13 mouse cellular contexts compared by ENCODE assay signal in the genomic region with DNA sequence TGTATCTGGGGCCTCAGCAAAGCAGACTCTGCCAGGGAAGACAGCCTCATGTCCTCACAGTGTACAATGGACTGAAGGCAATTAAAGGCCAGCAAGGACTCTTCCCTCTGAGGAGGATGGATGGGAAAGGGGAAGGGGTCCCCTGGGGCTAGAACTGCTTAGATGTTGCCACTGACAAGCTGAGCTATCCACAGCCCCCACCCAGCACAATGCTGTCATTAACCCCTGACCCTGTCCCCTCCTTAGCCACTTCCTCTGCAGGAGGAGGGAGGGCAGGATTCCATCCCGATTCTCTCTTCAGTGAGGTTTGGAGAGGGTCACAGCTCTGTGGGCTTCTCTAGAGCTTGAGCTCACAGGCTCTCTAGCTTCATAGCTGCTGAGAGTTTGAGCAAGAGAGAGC. TPM values are rescaled to one million over a fixed set of nuclear protein-coding genes. Genes with fewer than 3 reads are reported as not detected.
DNase-seq lines count a peak whose midpoint lies in the region; ATAC-seq and TF ChIP-seq lines count a peak whose summit lies in the region.
"Had no signal": no experiment of that assay in that cellular context is flagged by ENCODE, and none has a peak within 500 bp of the region (broad histone marks: within the 10 kb centered on the region; RNA-seq: fewer than 3 reads in every experiment).

No protein-coding gene starts in this region.

- 5% methylated on average over 1 of the region's 1 CpGs for WGBS in hindbrain, embryonic 12.5 days
- WGBS in hindbrain, postnatal 0 days = 8% methylated on average over 1 of the region's 1 CpGs
- 0% methylated on average over 1 of the region's 1 CpGs for WGBS in neural tube, embryonic 15.5 days

- no peaks in the 10 kb centered on the region for H3K9me3 ChIP-seq in hindbrain, embryonic 12.5 days (replicated peaks)
- H3K9me3 ChIP-seq in hindbrain, postnatal 0 days (ENCODE audit: low read length) = no peaks in the 10 kb centered on the region
- no peaks in the 10 kb centered on the region for H3K9me3 ChIP-seq in neural tube, embryonic 15.5 days (replicated peaks)

- peak overlapping the region; percentile 40; the same call in 1 of the 2 replicates for H3K27ac ChIP-seq in hindbrain, embryonic 12.5 days
- no peak overlapping the region for H3K27ac ChIP-seq in hindbrain, postnatal 0 days
- H3K27ac ChIP-seq in neural tube, embryonic 15.5 days (replicated peaks) = no peak overlapping the region
- H3K27ac ChIP-seq: heart, adult 2 months had no signal

- no peak overlapping the region for H3K4me2 ChIP-seq in hindbrain, embryonic 12.5 days (replicated peaks)
- H3K4me2 ChIP-seq in hindbrain, postnatal 0 days (ENCODE audit: low read depth, low read length) = no peak overlapping the region
- H3K4me2 ChIP-seq in neural tube, embryonic 15.5 days = no peak overlapping the region
- H3K4me2 ChIP-seq: liver, embryonic 11.5 days had no signal

- H3K27me3 ChIP-seq in hindbrain, embryonic 12.5 days = no peaks in the 10 kb centered on the region
- no peaks in the 10 kb centered on the region for H3K27me3 ChIP-seq in hindbrain, postnatal 0 days (ENCODE audit: insufficient read depth, low read length)
- no peaks in the 10 kb centered on the region for H3K27me3 ChIP-seq in neural tube, embryonic 15.5 days (replicated peaks)

- no peak for TF ChIP-seq CTCF in hindbrain, postnatal 0 days (IDR thresholded peaks at IDR 0.05; ENCODE audit: low read depth)

- DNase-seq in hindbrain, postnatal 0 days (ENCODE audit: low spot score) = no peak
- peak; percentile 57 for DNase-seq in neural tube, embryonic 10.5 days (ENCODE audit: extremely low spot score, low spot score)
- DNase-seq in kidney, postnatal 36 days = peak; percentile 15 to 30
- no peak for DNase-seq in ovary, postnatal 14 days (ENCODE audit: low spot score)
- no peak for DNase-seq in right cerebral cortex, adult 2 months (ENCODE audit: low spot score in 2 of 2)
- DNase-seq: cerebellum, adult 8-10 months; heart, adult 2 months; lung, postnatal 4 days; thymus, postnatal 36 days had no signal

- 0 out of 2 replicates have a peak overlapping the region, but pooled peaks have one; percentile 13 for H3K9ac ChIP-seq in hindbrain, embryonic 12.5 days
- H3K9ac ChIP-seq in hindbrain, postnatal 0 days (replicated peaks; ENCODE audit: low read length) = no peak overlapping the region
- H3K9ac ChIP-seq in neural tube, embryonic 15.5 days (replicated peaks) = no peak overlapping the region

- peaks cover 19% of the 10 kb centered on the region for H3K4me1 ChIP-seq in hindbrain, embryonic 12.5 days
- H3K4me1 ChIP-seq in hindbrain, postnatal 0 days (ENCODE audit: insufficient read depth, low read length) = 0 out of 2 replicates have a peak, but pooled peaks cover 2% of the 10 kb centered on the region
- H3K4me1 ChIP-seq in neural tube, embryonic 15.5 days = peaks cover 4% of the 10 kb centered on the region

- H3K4me3 ChIP-seq in hindbrain, embryonic 12.5 days = no peak overlapping the region
- no peak overlapping the region for H3K4me3 ChIP-seq in hindbrain, postnatal 0 days (ENCODE audit: low read length)
- H3K4me3 ChIP-seq in neural tube, embryonic 15.5 days (replicated peaks) = no peak overlapping the region
- H3K4me3 ChIP-seq: heart, adult 2 months had no signal

- ATAC-seq in hindbrain, embryonic 12.5 days (ENCODE audit: low FRiP score) = no peak; the same call in 1 of the 2 replicates
- no peak for ATAC-seq in hindbrain, postnatal 0 days
- ATAC-seq in neural tube, embryonic 15.5 days (ENCODE audit: low FRiP score) = no peak

- H3K36me3 ChIP-seq in hindbrain, embryonic 12.5 days = no peaks in the 10 kb centered on the region
- no peaks in the 10 kb centered on the region for H3K36me3 ChIP-seq in hindbrain, postnatal 0 days (ENCODE audit: insufficient read depth, low read length)
- no peaks in the 10 kb centered on the region for H3K36me3 ChIP-seq in neural tube, embryonic 15.5 days

RNA-seq across cellular contexts. Expression of gene Pick1, which starts 9.4 kb away (rescaled TPM):
- polyA plus RNA-seq in hindbrain, embryonic 12.5 days (2016; fragmentation: Nextera tagmentation; extraction: Ambion mirVana) = 67.1 and 72.6 TPM in 2 replicates
- 59.4 and 68.0 TPM in 2 replicates for total RNA-seq in hindbrain, postnatal 0 days (2014; rRNA removed)
- polyA plus RNA-seq in hindbrain, postnatal 0 days (2015; fragmentation: Nextera tagmentation; extraction: Ambion mirVana) = 67.7 and 70.0 TPM in 2 replicates
- 89.9 and 99.7 TPM in 2 replicates for polyA plus RNA-seq in neural tube, embryonic 15.5 days (2015; fragmentation: Nextera tagmentation; extraction: Ambion mirVana)

RNA-seq across cellular contexts. Expression of gene Gm49486, which starts 9.6 kb away (rescaled TPM):
- 1.0 TPM in 2 replicates for polyA plus RNA-seq in hindbrain, embryonic 12.5 days (2016; fragmentation: Nextera tagmentation; extraction: Ambion mirVana)
- 0.61 and 1.7 TPM in 2 replicates for total RNA-seq in hindbrain, postnatal 0 days (2014; rRNA removed)
- polyA plus RNA-seq in hindbrain, postnatal 0 days (2015; fragmentation: Nextera tagmentation; extraction: Ambion mirVana) = 1.5 and 2.1 TPM in 2 replicates
- polyA plus RNA-seq in neural tube, embryonic 15.5 days (2015; fragmentation: Nextera tagmentation; extraction: Ambion mirVana) = 1.3 and 1.5 TPM in 2 replicates

RNA-seq across cellular contexts. Expression of gene Slc16a8, which starts 35.0 kb away (rescaled TPM):
- polyA plus RNA-seq in hindbrain, embryonic 12.5 days (2016; fragmentation: Nextera tagmentation; extraction: Ambion mirVana) = 0.36 and 0.66 TPM in 2 replicates
- total RNA-seq in hindbrain, postnatal 0 days (2014; rRNA removed) = 1.0 and 2.0 TPM in 2 replicates
- polyA plus RNA-seq in hindbrain, postnatal 0 days (2015; fragmentation: Nextera tagmentation; extraction: Ambion mirVana) = 3.1 and 3.7 TPM in 2 replicates
- 0.27 and 0.40 TPM in 2 replicates for polyA plus RNA-seq in neural tube, embryonic 15.5 days (2015; fragmentation: Nextera tagmentation; extraction: Ambion mirVana)
- polyA plus RNA-seq: embryonic facial prominence, embryonic 11.5 days had no signal

RNA-seq across cellular contexts. Expression of gene Sox10, which starts 54.5 kb away (rescaled TPM):
- 12.4 and 19.5 TPM in 2 replicates for polyA plus RNA-seq in hindbrain, embryonic 12.5 days (2016; fragmentation: Nextera tagmentation; extraction: Ambion mirVana)
- total RNA-seq in hindbrain, postnatal 0 days (2014; rRNA removed) = 36.2 and 40.3 TPM in 2 replicates
- polyA plus RNA-seq in hindbrain, postnatal 0 days (2015; fragmentation: Nextera tagmentation; extraction: Ambion mirVana) = 14.2 and 15.2 TPM in 2 replicates
- 11.6 and 13.4 TPM in 2 replicates for polyA plus RNA-seq in neural tube, embryonic 15.5 days (2015; fragmentation: Nextera tagmentation; extraction: Ambion mirVana)

Comparison
In these comparisons a context has a peak if more than half of its experiments do, and no peak if none do; other contexts are left out.
1. DNase-seq: peak in neural tube, embryonic 10.5 days (single experiment) and kidney, postnatal 36 days (2 of 2); none in hindbrain, postnatal 0 days (single experiment), ovary, postnatal 14 days (single experiment) and right cerebral cortex, adult 2 months (0 of 2).